Comparison of ENCODE assay signal across 10 mouse cellular contexts in the genomic region with DNA sequence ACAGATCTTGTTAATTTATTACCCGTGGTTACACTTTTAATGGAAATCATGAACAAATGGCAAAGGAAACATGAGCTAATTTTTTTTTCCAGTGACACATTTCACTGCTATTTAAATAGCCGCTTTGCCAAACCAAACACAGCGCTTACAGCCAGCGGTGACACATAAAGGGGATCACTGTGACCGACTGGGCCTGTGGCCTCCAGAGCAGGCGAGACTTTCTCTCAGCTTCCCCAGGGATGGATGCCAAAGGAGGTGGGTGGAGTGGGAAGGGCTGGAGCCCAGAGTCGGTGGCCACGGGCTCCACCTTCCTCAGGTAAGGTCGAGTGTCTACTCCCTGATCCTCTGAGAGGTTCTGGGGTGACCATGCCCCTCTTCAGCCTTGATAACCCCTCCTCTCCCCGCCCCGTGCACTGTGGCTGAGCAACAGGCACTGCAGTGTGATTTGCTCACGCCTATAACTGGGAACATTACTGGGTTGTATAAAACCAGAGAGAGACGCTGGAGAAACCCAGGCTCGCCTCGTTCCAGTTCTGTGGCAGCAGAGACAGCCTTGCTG.
A peak's percentile ranks its signal among the peaks of the same experiment; 100 is the strongest.
DNase-seq lines count a peak whose midpoint lies in the region; ATAC-seq and TF ChIP-seq lines count a peak whose summit lies in the region.
"Had no signal": no experiment of that assay in that cellular context is flagged by ENCODE, and none has a peak within 500 bp of the region (broad histone marks: within the 10 kb centered on the region; RNA-seq: fewer than 3 reads in every experiment).

No protein-coding gene starts in this region.

- CTCF ChIA-PET in Patski (lab: Charles Lee): interaction anchor here (1.0 to 1.8 kb wide), 2 partner anchors 28 to 105 kb away, joined by 3 to 6 read pairs; no protein-coding TSS in a partner anchor

- TF ChIP-seq CTCF in Patski (IDR thresholded peaks at IDR 0.05): no peak
- no peak for TF ChIP-seq CTCF in forebrain, postnatal 0 days (IDR thresholded peaks at IDR 0.05; ENCODE audit: low read depth)

- H3K27ac ChIP-seq in embryonic facial prominence, embryonic 15.5 days (replicated peaks): peak overlapping the region; percentile 52
- peak overlapping the region; percentile 85 for H3K27ac ChIP-seq in limb, embryonic 15.5 days
- no peak overlapping the region for H3K27ac ChIP-seq in forebrain, postnatal 0 days (ENCODE audit: low read depth, low read length)
- H3K27ac ChIP-seq: liver, embryonic 15.5 days had no signal

- H3K4me1 ChIP-seq in embryonic facial prominence, embryonic 15.5 days: peaks cover 9% of the 10 kb centered on the region; the same call in 1 of the 2 replicates
- H3K4me1 ChIP-seq in limb, embryonic 15.5 days: peaks cover 23% of the 10 kb centered on the region
- H3K4me1 ChIP-seq in forebrain, postnatal 0 days (ENCODE audit: insufficient read depth): no peaks in the 10 kb centered on the region
- H3K4me1 ChIP-seq: liver, embryonic 15.5 days had no signal

- H3K9ac ChIP-seq in embryonic facial prominence, embryonic 15.5 days: no peak overlapping the region
- no peak overlapping the region for H3K9ac ChIP-seq in limb, embryonic 15.5 days
- H3K9ac ChIP-seq in forebrain, postnatal 0 days: no peak overlapping the region
- H3K9ac ChIP-seq: liver, embryonic 15.5 days had no signal

- peak; percentile 97 for ATAC-seq in Patski
- ATAC-seq in embryonic facial prominence, embryonic 15.5 days (ENCODE audit: insufficient number of reproducible peaks, low FRiP score, low TSS enrichment, low read depth): peak; percentile 65; the same call in 1 of the 2 replicates
- peak; percentile 87 for ATAC-seq in limb, embryonic 15.5 days (ENCODE audit: insufficient number of reproducible peaks, low FRiP score, low TSS enrichment, low read depth)
- no peak for ATAC-seq in forebrain, postnatal 0 days

- peak; percentile 83 for DNase-seq in Patski (ENCODE audit: low read depth, low spot score)
- peak; percentile 40 to 43 for DNase-seq in heart, postnatal 36 days
- no peak for DNase-seq in retina, embryonic 14.5 days (ENCODE audit: low spot score)
- DNase-seq in forebrain, postnatal 0 days: no peak
- no peak for DNase-seq in natural killer cell, adult 2 months (ENCODE audit: low spot score in 2 of 2)
- DNase-seq in spleen, postnatal 4 days (ENCODE audit: low spot score in 2 of 2): no peak
- DNase-seq: right cerebral cortex, postnatal 14 days had no signal

- in situ Hi-C loops in Patski (cut with MboI; ENCODE audit: low pct_unique_long_range_greater_than_20kb): loop anchor here (5.0 kb wide), 2 partner anchors 59 to 104 kb away; no protein-coding TSS in a partner anchor

- intact Hi-C loops in heart, postnatal 36 days (cut with DNase I): no loop called here

- H3K9me3 ChIP-seq in embryonic facial prominence, embryonic 15.5 days (replicated peaks): no peaks in the 10 kb centered on the region
- no peaks in the 10 kb centered on the region for H3K9me3 ChIP-seq in limb, embryonic 15.5 days
- no peaks in the 10 kb centered on the region for H3K9me3 ChIP-seq in forebrain, postnatal 0 days (ENCODE audit: low read length)
- H3K9me3 ChIP-seq: liver, embryonic 15.5 days had no signal

- H3K4me3 ChIP-seq in embryonic facial prominence, embryonic 15.5 days (replicated peaks): no peak overlapping the region
- no peak overlapping the region for H3K4me3 ChIP-seq in limb, embryonic 15.5 days
- H3K4me3 ChIP-seq in forebrain, postnatal 0 days (ENCODE audit: low read depth, low read length): no peak overlapping the region
- H3K4me3 ChIP-seq: liver, embryonic 15.5 days had no signal

- POLR2A ChIA-PET in Patski (lab: Charles Lee): interaction anchor here (0.6 to 0.7 kb wide), 3 partner anchors 9 to 105 kb away, joined by 3 to 4 read pairs (median 3); no protein-coding TSS in a partner anchor

- no peaks in the 10 kb centered on the region for H3K36me3 ChIP-seq in embryonic facial prominence, embryonic 15.5 days
- no peaks in the 10 kb centered on the region for H3K36me3 ChIP-seq in limb, embryonic 15.5 days
- H3K36me3 ChIP-seq in forebrain, postnatal 0 days (ENCODE audit: insufficient read depth): no peaks in the 10 kb centered on the region
- H3K36me3 ChIP-seq: liver, embryonic 15.5 days had no signal

- 66% methylated on average over 15 of the region's 15 CpGs for WGBS in embryonic facial prominence, embryonic 15.5 days
- WGBS in limb, embryonic 15.5 days: 40% methylated on average over 15 of the region's 15 CpGs
- WGBS in forebrain, postnatal 0 days: 76% methylated on average over 15 of the region's 15 CpGs

- H3K27me3 ChIP-seq in Patski: no peaks in the 10 kb centered on the region
- H3K27me3 ChIP-seq in embryonic facial prominence, embryonic 15.5 days: peaks cover 3% of the 10 kb centered on the region
- peaks cover 7% of the 10 kb centered on the region; the same call in 1 of the 2 replicates for H3K27me3 ChIP-seq in limb, embryonic 15.5 days
- H3K27me3 ChIP-seq in forebrain, postnatal 0 days (ENCODE audit: insufficient read depth, low read length): no peaks in the 10 kb centered on the region
- H3K27me3 ChIP-seq: liver, embryonic 15.5 days had no signal

- H3K4me2 ChIP-seq in embryonic facial prominence, embryonic 15.5 days (replicated peaks): no peak overlapping the region
- no peak overlapping the region for H3K4me2 ChIP-seq in limb, embryonic 15.5 days
- no peak overlapping the region for H3K4me2 ChIP-seq in forebrain, postnatal 0 days (ENCODE audit: low read depth)
- H3K4me2 ChIP-seq: liver, embryonic 15.5 days had no signal

Comparison
In these comparisons a context has a peak if more than half of its experiments do, and no peak if none do; other contexts are left out.
1. DNase-seq: peak in Patski (single experiment) and heart, postnatal 36 days (2 of 2); none in retina, embryonic 14.5 days (single experiment), forebrain, postnatal 0 days (single experiment), natural killer cell, adult 2 months (0 of 2) and spleen, postnatal 4 days (0 of 2).